Mouse (Mus musculus): ENCODE data around the gene 4930524J08Rik.

GRCm38 (mm10) chr5:99953883-99954282, 25.0 kb upstream of the 4930524J08Rik start:
- TF ChIP-seq EP300 (IDR thresholded peaks at IDR 0.05) (no peak), CTCF (IDR thresholded peaks at IDR 0.05) (no peak)
